Mouse (Mus musculus) small intestine, adult 2 months (tissue): ENCODE measurements around the gene Pcsk7.

ENCODE experiments used
- CTCF ChIP-seq: fragments of 200-500 bp; IDR thresholded peaks from 2 replicates; pipeline ENCODE4 v1.5.1; 2012; ENCODE audit warnings: low read depth, mild to moderate bottlenecking, control low read depth, inconsistent platforms, low read length, moderate library complexity, mixed read lengths; ENCODE audit not compliant: insufficient replicate concordance, insufficient read length; ENCODE audit errors: extremely low read depth
- POLR2A ChIP-seq: fragments of 200-500 bp; IDR thresholded peaks from 2 replicates; pipeline ENCODE4 v1.6.1; 2012; ENCODE audit warnings: low read depth, mild to moderate bottlenecking, control low read depth, inconsistent platforms, low read length, moderate library complexity

GRCm38 (mm10) chr9:45942916-45943315, 36.6 kb downstream of the Pcsk7 start:
- TF ChIP-seq CTCF (no peak), POLR2A (no peak)
